Mouse (Mus musculus) G1E (cell line): Measurements from ENCODE around the gene Gm14403. TPM values are rescaled to one million over a fixed set of nuclear protein-coding genes. Genes with fewer than 3 reads are reported as not detected.

Experiments used
- polyA plus RNA-seq: library from polyadenylated mRNA; stranded (reverse); fragments of >175 nt; gene quantifications from 2 replicates; pipeline ENCODE4 v1.2.3, GENCODE M21; 2012
- total RNA-seq, 2 experiments: library from RNA; stranded (forward) in 1 of 2; stranded (reverse) in 1 of 2; fragments of 200-1000 nt in 1 of 2; fragments of >200 nt in 1 of 2; fragmentation: Nextera tagmentation in 1 of 2; gene quantifications; 2 replicates each; pipeline ENCODE4 v1.2.3; 2014 to 2017

Gm14403 gene
- total and polyA plus RNA-seq, 3 experiments, result 0.60 TPM; not detected in 2

Other genes starting within 250 kb of the Gm14403 start
- 3.2 and 4.4 TPM in 2 replicates for gene Gm14409, start 231.2 kb upstream of the Gm14403 start, total RNA-seq (2014; fragmentation: Nextera tagmentation)
- 1.3 and 1.7 TPM in 2 replicates for gene Gm14409, start 231.2 kb upstream of the Gm14403 start, total RNA-seq (2017)
- gene Gm14409, start 231.2 kb upstream of the Gm14403 start, polyA plus RNA-seq, result 0.06 TPM in 1 of 2 replicates, not detected in the other
- gene Gm14412, start 173.9 kb upstream of the Gm14403 start, total RNA-seq (2014; fragmentation: Nextera tagmentation), result 32.1 and 37.0 TPM in 2 replicates
- 6.5 and 11.4 TPM in 2 replicates for gene Gm14412, start 173.9 kb upstream of the Gm14403 start, total RNA-seq (2017)
- 0.24 and 0.46 TPM in 2 replicates for gene Gm14412, start 173.9 kb upstream of the Gm14403 start, polyA plus RNA-seq
- not detected in 2 replicates for gene Gm14418, start 99.9 kb upstream of the Gm14403 start, total RNA-seq (2014; fragmentation: Nextera tagmentation)
- gene Gm14418, start 99.9 kb upstream of the Gm14403 start, total RNA-seq (2017), result 0.11 TPM in 1 of 2 replicates, not detected in the other
- not detected in 2 replicates for gene Gm14418, start 99.9 kb upstream of the Gm14403 start, polyA plus RNA-seq
- gene Zfp970, start 33.5 kb upstream of the Gm14403 start, total RNA-seq (2014; fragmentation: Nextera tagmentation), result 11.8 and 15.0 TPM in 2 replicates
- 9.9 and 13.9 TPM in 2 replicates for gene Zfp970, start 33.5 kb upstream of the Gm14403 start, total RNA-seq (2017)
- gene Zfp970, start 33.5 kb upstream of the Gm14403 start, polyA plus RNA-seq, result 0.37 and 0.73 TPM in 2 replicates
- not detected in 2 replicates for gene Gm14406, start 80.0 kb downstream of the Gm14403 start, total RNA-seq (2014; fragmentation: Nextera tagmentation)
- 0.41 TPM in 1 of 2 replicates, not detected in the other for gene Gm14406, start 80.0 kb downstream of the Gm14403 start, total RNA-seq (2017)
- not detected in 2 replicates for gene Gm14406, start 80.0 kb downstream of the Gm14403 start, polyA plus RNA-seq